Mouse (Mus musculus): ENCODE results near the gene Ino80. TPM values are rescaled to one million over a fixed set of nuclear protein-coding genes. Genes with fewer than 3 reads are reported as not detected.

Gene Ino80
- polyA plus RNA-seq, 1 experiment from 2014 or later: 4.2 TPM

- H3K9ac ChIP-seq (ENCODE audit: low read length): no peak overlapping the region
- H3K4me3 ChIP-seq (ENCODE audit: low read length): no peak overlapping the region
- ATAC-seq (ENCODE audit: low read depth): no peak
- peaks cover 6% of the 10 kb centered on the region; the same call in 1 of the 2 replicates for H3K4me1 ChIP-seq (replicated peaks; ENCODE audit: control insufficient read depth, insufficient read depth, low read length)
- H3K4me2 ChIP-seq (ENCODE audit: low read depth, low read length): no peak overlapping the region
- 67% methylated on average over 3 of the region's 3 CpGs for WGBS
- H3K27ac ChIP-seq (ENCODE audit: low read length): no peak overlapping the region
- H3K36me3 ChIP-seq (ENCODE audit: control insufficient read depth, insufficient read depth, low read length): no peaks in the 10 kb centered on the region
- H3K9me3 ChIP-seq (ENCODE audit: control insufficient read depth, low read length): no peaks in the 10 kb centered on the region
- H3K27me3 ChIP-seq (ENCODE audit: control insufficient read depth, insufficient read depth, low read depth, low read length): peaks cover 7% of the 10 kb centered on the region
Observed at GRCm38 (mm10) chr2:119355089-119355488, 122.4 kb downstream of the Ino80 start.

DNA sequence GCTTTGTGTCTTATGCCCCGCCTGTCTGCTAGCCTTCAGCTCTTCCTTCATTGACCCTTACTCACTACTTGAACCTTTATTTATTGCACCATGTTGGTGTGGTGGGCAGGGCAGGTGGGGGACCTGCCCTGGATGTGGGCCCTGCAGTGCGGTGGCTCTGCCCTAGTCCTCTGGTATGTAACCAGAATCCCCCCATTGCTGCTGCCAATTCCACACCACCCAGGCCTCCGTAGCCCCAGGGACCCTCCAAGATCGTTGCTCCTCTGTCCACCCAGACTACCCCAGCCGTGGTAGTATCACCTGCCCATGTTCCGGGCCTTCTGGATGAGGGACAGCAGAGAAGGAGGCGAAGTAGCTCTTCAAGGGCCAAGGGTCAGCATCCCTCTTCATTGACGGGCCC, 123.8 kb downstream of the Ino80 start:
- peaks cover 7% of the 10 kb centered on the region for H3K27me3 ChIP-seq (ENCODE audit: control insufficient read depth, insufficient read depth, low read depth, low read length)
- H3K27ac ChIP-seq (ENCODE audit: low read length): no peak overlapping the region
- ATAC-seq (ENCODE audit: low read depth): no peak
- no peak overlapping the region for H3K4me2 ChIP-seq (ENCODE audit: low read depth, low read length)
- H3K9me3 ChIP-seq (ENCODE audit: control insufficient read depth, low read length): no peaks in the 10 kb centered on the region
- no peaks in the 10 kb centered on the region for H3K36me3 ChIP-seq (ENCODE audit: control insufficient read depth, insufficient read depth, low read length)
- no peak overlapping the region for H3K9ac ChIP-seq (ENCODE audit: low read length)
- no peak overlapping the region for H3K4me3 ChIP-seq (ENCODE audit: low read length)
- peaks cover 6% of the 10 kb centered on the region; the same call in 1 of the 2 replicates for H3K4me1 ChIP-seq (replicated peaks; ENCODE audit: control insufficient read depth, insufficient read depth, low read length)
- WGBS: 85% methylated on average over 8 of the region's 8 CpGs

DNA sequence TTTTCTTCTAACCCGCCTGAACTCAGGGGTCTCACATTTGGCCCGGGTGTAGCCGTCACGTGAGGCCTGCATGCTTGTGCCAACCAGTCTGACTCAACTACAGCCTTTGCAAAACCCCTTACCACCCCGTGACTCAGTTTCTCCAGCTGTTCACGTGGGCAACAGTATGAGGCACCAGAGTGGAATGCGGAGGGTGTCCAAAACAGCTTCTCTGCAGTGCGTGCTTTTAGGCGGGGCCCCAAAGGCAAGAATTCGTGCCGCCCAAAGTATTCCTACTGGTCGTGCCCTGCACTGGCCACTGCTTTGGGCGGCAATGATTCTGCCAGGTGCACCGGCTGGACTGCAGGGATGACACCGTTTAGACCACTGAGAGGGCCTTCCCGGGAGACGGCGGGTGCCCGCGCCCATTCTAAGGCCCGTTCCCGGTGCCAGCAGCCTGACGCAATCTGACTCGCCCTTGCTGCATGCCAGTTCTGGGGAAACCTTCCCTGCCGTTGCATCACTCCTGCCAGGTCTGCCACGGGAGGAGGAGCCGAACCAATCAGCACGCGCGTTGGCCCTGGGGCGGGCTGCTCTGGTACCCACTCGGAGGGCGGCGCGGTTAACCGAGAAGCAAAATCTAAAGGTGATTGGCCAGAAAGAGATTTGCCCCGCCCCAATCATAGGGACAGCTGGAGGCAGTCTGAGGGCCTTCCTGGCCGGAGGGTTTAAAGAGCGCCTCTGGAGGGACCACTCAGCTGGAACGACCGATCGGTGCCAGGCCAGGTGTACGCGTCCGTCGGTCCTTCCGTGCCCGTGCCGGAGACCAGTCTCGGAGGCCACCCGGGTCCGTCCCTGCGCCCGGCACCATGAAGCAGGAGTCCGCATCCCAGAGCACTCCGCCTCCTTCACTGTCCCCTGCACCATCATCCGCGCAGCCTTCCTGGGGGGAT, 126.7 kb downstream of the Ino80 start, which contains the start of gene Chac1:
Gene Chac1, plus strand, starts transcription at position 675 of the 932 bp plus-strand sequence.
- no peaks in the 10 kb centered on the region for H3K9me3 ChIP-seq (ENCODE audit: control insufficient read depth, low read length)
- WGBS: 5% methylated on average over 58 of the region's 58 CpGs
- no peak within 1 kb of the TSS for H3K27ac ChIP-seq (ENCODE audit: low read length)
- H3K36me3 ChIP-seq (ENCODE audit: control insufficient read depth, insufficient read depth, low read length): no peaks in the 10 kb centered on the region
- peak within 1 kb of the TSS; percentile 75 for H3K4me2 ChIP-seq (ENCODE audit: low read depth, low read length)
- peak within 1 kb of the TSS; percentile 61 for H3K4me3 ChIP-seq (ENCODE audit: low read length)
- H3K4me1 ChIP-seq (replicated peaks; ENCODE audit: control insufficient read depth, insufficient read depth, low read length): peaks cover 6% of the 10 kb centered on the region; the same call in 1 of the 2 replicates
- ATAC-seq (ENCODE audit: low read depth): peak; percentile 94
- peaks cover 7% of the 10 kb centered on the region for H3K27me3 ChIP-seq (ENCODE audit: control insufficient read depth, insufficient read depth, low read depth, low read length)
- H3K9ac ChIP-seq (ENCODE audit: low read length): peak within 1 kb of the TSS; percentile 68

- H3K4me3 ChIP-seq (ENCODE audit: low read length): no peak overlapping the region
- no peaks in the 10 kb centered on the region for H3K4me1 ChIP-seq (replicated peaks; ENCODE audit: control insufficient read depth, insufficient read depth, low read length)
- H3K27ac ChIP-seq (ENCODE audit: low read length): peak overlapping the region; percentile 27; the same call in 1 of the 2 replicates
- no peak overlapping the region for H3K4me2 ChIP-seq (ENCODE audit: low read depth, low read length)
- H3K36me3 ChIP-seq (ENCODE audit: control insufficient read depth, insufficient read depth, low read length): no peaks in the 10 kb centered on the region
- H3K9ac ChIP-seq (ENCODE audit: low read length): no peak overlapping the region
- H3K9me3 ChIP-seq (ENCODE audit: control insufficient read depth, low read length): no peaks in the 10 kb centered on the region
- no peaks in the 10 kb centered on the region for H3K27me3 ChIP-seq (ENCODE audit: control insufficient read depth, insufficient read depth, low read depth, low read length)
- WGBS: 29% methylated on average over 6 of the region's 6 CpGs
- ATAC-seq (ENCODE audit: low read depth): no peak
Observed at GRCm38 (mm10) chr2:119344537-119345138, 132.8 kb downstream of the Ino80 start.

DNA sequence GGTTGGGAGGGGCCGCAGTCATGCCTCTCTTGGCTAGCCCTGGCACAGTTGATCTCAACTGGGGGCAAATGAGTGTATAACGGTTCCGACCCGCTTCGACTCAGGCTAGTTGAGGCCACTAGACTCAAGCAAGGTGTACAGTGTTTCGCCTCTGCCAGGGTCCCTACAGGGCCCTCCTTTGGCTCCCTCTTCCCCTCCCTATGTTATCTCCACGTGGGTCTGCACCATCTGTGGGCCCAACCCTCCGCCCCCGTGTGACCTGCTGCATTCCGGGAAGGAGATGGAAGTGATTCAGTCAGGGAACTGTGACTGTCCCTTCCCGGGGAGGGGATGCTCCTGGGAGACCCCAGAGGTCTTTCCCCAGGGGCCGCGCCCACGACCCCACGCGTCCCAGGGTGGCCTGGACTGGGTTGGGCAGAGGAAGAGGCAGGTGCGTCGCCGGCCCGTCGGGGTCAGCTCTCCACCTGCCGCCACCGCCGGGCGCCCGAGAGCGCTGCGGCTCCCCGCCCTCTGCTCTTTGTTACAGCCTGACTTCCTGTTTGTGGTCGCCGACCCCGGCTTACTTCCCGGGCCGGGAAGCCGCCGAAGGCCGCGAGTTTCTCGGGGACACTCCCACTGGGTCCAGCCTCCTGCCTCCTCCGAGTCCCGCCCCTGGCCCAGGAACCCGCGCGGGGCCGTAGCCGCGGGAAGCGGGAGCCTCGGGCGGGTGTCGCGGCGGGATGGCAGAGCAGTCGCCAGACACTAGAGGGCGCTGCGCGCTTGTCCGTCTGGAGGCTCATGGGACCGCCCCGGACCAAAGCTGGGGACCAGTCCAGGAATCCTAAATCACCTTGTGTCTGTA, 139.8 kb downstream of the Ino80 start:
- H3K9ac ChIP-seq (ENCODE audit: low read length): peak overlapping the region; percentile 76
- H3K9me3 ChIP-seq (ENCODE audit: control insufficient read depth, low read length): no peaks in the 10 kb centered on the region
- peak overlapping the region; percentile 84 for H3K4me2 ChIP-seq (ENCODE audit: low read depth, low read length)
- peak; percentile 90 for ATAC-seq (ENCODE audit: low read depth)
- 6% methylated on average over 49 of the region's 60 CpGs for WGBS
- peak overlapping the region; percentile 62 for H3K4me3 ChIP-seq (ENCODE audit: low read length)
- peak overlapping the region; percentile 84 for H3K27ac ChIP-seq (ENCODE audit: low read length)
- H3K4me1 ChIP-seq (replicated peaks; ENCODE audit: control insufficient read depth, insufficient read depth, low read length): peaks cover 19% of the 10 kb centered on the region
- H3K27me3 ChIP-seq (ENCODE audit: control insufficient read depth, insufficient read depth, low read depth, low read length): no peaks in the 10 kb centered on the region
- H3K36me3 ChIP-seq (ENCODE audit: control insufficient read depth, insufficient read depth, low read length): no peaks in the 10 kb centered on the region; the same call in 1 of the 2 replicates

DNA sequence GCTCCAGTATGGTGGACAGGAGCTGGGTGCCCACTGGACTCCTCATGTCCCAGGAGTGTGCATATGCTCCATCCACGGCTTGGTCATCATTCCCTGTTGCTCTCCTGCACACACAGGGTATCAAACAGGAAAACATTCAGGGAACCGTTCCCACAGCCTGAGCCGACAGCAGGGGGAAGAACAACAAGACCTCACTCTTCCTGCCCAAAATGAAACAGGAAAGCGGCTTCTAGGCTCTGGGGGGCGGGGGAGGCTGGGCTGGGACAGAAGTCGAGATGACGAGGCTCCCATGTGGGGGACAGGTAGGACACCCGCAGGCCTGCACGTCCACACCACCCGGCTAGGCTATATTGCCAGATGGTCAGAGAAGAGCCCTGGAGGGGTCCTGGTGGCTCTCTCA, 141.0 kb downstream of the Ino80 start:
- Histone ChIP-seq H3K27ac (ENCODE audit: low read length) (peak overlapping the region; percentile 84), H3K4me2 (ENCODE audit: low read depth, low read length) (no peak overlapping the region), H3K27me3 (ENCODE audit: control insufficient read depth, insufficient read depth, low read depth, low read length) (no peaks in the 10 kb centered on the region), H3K36me3 (ENCODE audit: control insufficient read depth, insufficient read depth, low read length) (no peaks in the 10 kb centered on the region; the same call in 1 of the 2 replicates), H3K4me1 (replicated peaks; ENCODE audit: control insufficient read depth, insufficient read depth, low read length) (peaks cover 19% of the 10 kb centered on the region), H3K9me3 (ENCODE audit: control insufficient read depth, low read length) (no peaks in the 10 kb centered on the region), H3K9ac (ENCODE audit: low read length) (no peak overlapping the region), H3K4me3 (ENCODE audit: low read length) (no peak overlapping the region)
- 52% methylated on average over 10 of the region's 10 CpGs for WGBS
- 0 out of 2 replicates have a peak, but pooled peaks have one; percentile 15 for ATAC-seq (ENCODE audit: low read depth)

DNA sequence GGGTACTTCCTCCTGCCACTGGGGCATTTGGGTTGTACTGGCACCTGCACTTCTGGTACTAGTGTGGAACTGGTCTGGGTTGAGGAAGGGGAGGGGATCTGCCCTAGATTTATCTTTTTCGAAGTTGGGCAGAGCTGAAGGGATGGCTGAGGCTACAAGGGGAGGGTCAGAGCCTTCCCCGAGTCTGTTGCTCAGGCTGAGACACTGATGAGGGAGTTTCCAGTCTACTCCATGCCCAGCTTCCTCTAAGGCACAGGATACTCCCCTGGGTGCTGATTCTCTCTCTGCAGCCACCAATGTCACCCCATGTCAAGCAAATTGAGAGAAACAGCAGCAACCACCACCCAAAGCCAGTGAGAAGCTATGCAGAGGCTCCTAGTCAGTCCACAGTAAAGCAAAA, 141.5 kb downstream of the Ino80 start:
- no peaks in the 10 kb centered on the region for H3K27me3 ChIP-seq (ENCODE audit: control insufficient read depth, insufficient read depth, low read depth, low read length)
- H3K27ac ChIP-seq (ENCODE audit: low read length): peak overlapping the region; percentile 84
- no peaks in the 10 kb centered on the region for H3K9me3 ChIP-seq (ENCODE audit: control insufficient read depth, low read length)
- H3K36me3 ChIP-seq (ENCODE audit: control insufficient read depth, insufficient read depth, low read length): no peaks in the 10 kb centered on the region; the same call in 1 of the 2 replicates
- 59% methylated on average over 2 of the region's 2 CpGs for WGBS
- no peak overlapping the region for H3K9ac ChIP-seq (ENCODE audit: low read length)
- H3K4me3 ChIP-seq (ENCODE audit: low read length): no peak overlapping the region
- peaks cover 19% of the 10 kb centered on the region for H3K4me1 ChIP-seq (replicated peaks; ENCODE audit: control insufficient read depth, insufficient read depth, low read length)
- H3K4me2 ChIP-seq (ENCODE audit: low read depth, low read length): no peak overlapping the region
- ATAC-seq (ENCODE audit: low read depth): no peak

DNA sequence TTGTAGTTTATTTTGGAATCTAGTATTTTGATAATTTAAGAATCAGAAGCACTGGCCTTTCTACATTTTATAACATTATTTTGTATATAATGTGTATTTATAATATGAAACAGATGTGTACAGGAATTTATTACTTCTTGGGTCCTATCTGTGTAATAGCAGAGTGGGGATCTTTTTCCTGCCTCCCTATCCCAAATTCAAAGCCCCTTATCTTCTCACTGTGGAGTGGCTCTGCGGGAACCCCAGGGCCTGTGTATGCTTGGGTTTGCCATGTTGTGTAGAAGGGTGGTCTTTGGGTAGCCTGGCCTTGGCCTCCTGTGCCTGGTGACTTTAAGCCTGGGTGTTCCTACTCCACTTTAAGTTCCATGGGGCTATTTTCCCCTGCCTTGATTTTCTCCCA, 142.0 kb downstream of the Ino80 start:
- Histone ChIP-seq H3K27ac (ENCODE audit: low read length) (no peak overlapping the region), H3K36me3 (ENCODE audit: control insufficient read depth, insufficient read depth, low read length) (no peaks in the 10 kb centered on the region; the same call in 1 of the 2 replicates), H3K4me2 (ENCODE audit: low read depth, low read length) (no peak overlapping the region), H3K27me3 (ENCODE audit: control insufficient read depth, insufficient read depth, low read depth, low read length) (no peaks in the 10 kb centered on the region), H3K9me3 (ENCODE audit: control insufficient read depth, low read length) (no peaks in the 10 kb centered on the region), H3K4me1 (replicated peaks; ENCODE audit: control insufficient read depth, insufficient read depth, low read length) (peaks cover 21% of the 10 kb centered on the region), H3K4me3 (ENCODE audit: low read length) (no peak overlapping the region), H3K9ac (ENCODE audit: low read length) (no peak overlapping the region)
- ATAC-seq (ENCODE audit: low read depth): no peak
- 53% methylated on average over 1 of the region's 1 CpGs for WGBS

Measured in lung, embryonic 16.5 days (tissue).